16 mouse cellular contexts compared by ENCODE assay signal in genomic region chrX:48042748-48043147, GRCm38 (mm10).
"Had no signal": no experiment of that assay in that cellular context is flagged by ENCODE, and none has a peak within 500 bp of the region (broad histone marks: within the 10 kb centered on the region; RNA-seq: fewer than 3 reads in every experiment).

No protein-coding gene starts in this region.

- H3K4me3 ChIP-seq: neural tube, embryonic 13.5 days; neural tube, embryonic 15.5 days; stomach, embryonic 15.5 days had no signal

- H3K9me3 ChIP-seq: neural tube, embryonic 13.5 days; neural tube, embryonic 15.5 days; stomach, embryonic 15.5 days had no signal

- H3K27me3 ChIP-seq: neural tube, embryonic 13.5 days; neural tube, embryonic 15.5 days; stomach, embryonic 15.5 days had no signal

- H3K36me3 ChIP-seq: neural tube, embryonic 13.5 days; neural tube, embryonic 15.5 days; stomach, embryonic 15.5 days had no signal

- H3K9ac ChIP-seq: neural tube, embryonic 13.5 days; neural tube, embryonic 15.5 days; stomach, embryonic 15.5 days had no signal

- H3K27ac ChIP-seq: neural tube, embryonic 13.5 days; neural tube, embryonic 15.5 days; stomach, embryonic 15.5 days; stomach, postnatal 0 days had no signal

- H3K4me1 ChIP-seq: neural tube, embryonic 13.5 days; neural tube, embryonic 15.5 days; stomach, embryonic 15.5 days had no signal

- H3K4me2 ChIP-seq: neural tube, embryonic 13.5 days; neural tube, embryonic 15.5 days; stomach, embryonic 15.5 days had no signal

- DNase-seq: retina, postnatal 1 day; right cerebral cortex, adult 18-20 months; right cerebral cortex, postnatal 14 days; right cerebral cortex, postnatal 25 days; right cerebral cortex, postnatal 4 days; spleen, adult 18-20 months; thymus, adult 18-20 months; thymus, adult 2 months; thymus, postnatal 14 days; thymus, postnatal 25 days; thymus, postnatal 36 days; thymus, postnatal 4 days had no signal
